ENCODE assay signal across 8 mouse cellular contexts in the genomic region with DNA sequence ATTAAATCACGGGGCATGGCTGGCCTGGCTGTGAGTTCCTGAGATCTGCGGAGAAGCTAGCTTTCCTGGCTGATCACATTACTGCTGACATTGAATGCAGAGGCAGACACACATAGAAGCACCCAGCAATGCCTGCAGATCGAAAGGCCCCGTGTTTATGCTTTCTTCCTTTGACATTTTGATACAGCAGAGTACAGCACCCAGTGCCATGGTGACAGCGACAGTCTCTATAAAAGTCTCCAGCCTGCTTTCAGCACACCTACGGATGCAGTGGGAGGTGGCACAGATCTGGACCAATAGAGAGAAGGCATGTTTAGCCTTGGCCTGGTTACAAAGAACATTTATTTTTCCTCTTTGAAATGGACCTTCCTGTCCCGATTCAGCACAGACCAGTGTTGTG.
A peak's percentile ranks its signal among the peaks of the same experiment; 100 is the strongest.
DNase-seq lines count a peak whose midpoint lies in the region; ATAC-seq lines count a peak whose summit lies in the region.

No protein-coding gene starts in this region.

- H3K4me1 ChIP-seq in hindbrain, embryonic 16.5 days (ENCODE audit: control insufficient read depth, insufficient read depth, low read depth, low read length), result peaks cover 25% of the 10 kb centered on the region
- H3K4me1 ChIP-seq in liver, embryonic 12.5 days, result peaks cover 46% of the 10 kb centered on the region

- H3K9ac ChIP-seq in hindbrain, embryonic 16.5 days (ENCODE audit: low read depth, low read length), result peak overlapping the region; percentile 1; the same call in 1 of the 2 replicates
- peak overlapping the region; percentile 78 for H3K9ac ChIP-seq in liver, embryonic 12.5 days

- no peaks in the 10 kb centered on the region for H3K27me3 ChIP-seq in hindbrain, embryonic 16.5 days (replicated peaks; ENCODE audit: control insufficient read depth, insufficient read depth, low read length)
- no peaks in the 10 kb centered on the region; the same call in 1 of the 2 replicates for H3K27me3 ChIP-seq in liver, embryonic 12.5 days (replicated peaks)

- H3K4me2 ChIP-seq in hindbrain, embryonic 16.5 days (ENCODE audit: low read length), result no peak overlapping the region
- H3K4me2 ChIP-seq in liver, embryonic 12.5 days, result peak overlapping the region; percentile 64

- no peak overlapping the region for H3K4me3 ChIP-seq in hindbrain, embryonic 16.5 days (ENCODE audit: low read length)
- H3K4me3 ChIP-seq in liver, embryonic 12.5 days, result no peak overlapping the region

- H3K9me3 ChIP-seq in hindbrain, embryonic 16.5 days (ENCODE audit: control insufficient read depth, low read length), result peaks cover 3% of the 10 kb centered on the region; the same call in 1 of the 2 replicates
- peaks cover 11% of the 10 kb centered on the region; the same call in 1 of the 2 replicates for H3K9me3 ChIP-seq in liver, embryonic 12.5 days (replicated peaks)

- H3K27ac ChIP-seq in hindbrain, embryonic 16.5 days (ENCODE audit: low read depth, low read length), result peak overlapping the region; percentile 81
- peak overlapping the region; percentile 100 for H3K27ac ChIP-seq in liver, embryonic 12.5 days

- ATAC-seq in CD4-positive, CD25-positive, alpha-beta regulatory T cell, adult 4 months, result no peak
- peak; percentile 69 for ATAC-seq in hindbrain, embryonic 16.5 days
- ATAC-seq in liver, embryonic 12.5 days, result no peak

- 50% methylated on average over 7 of the region's 7 CpGs for WGBS in hindbrain, embryonic 16.5 days
- 84% methylated on average over 7 of the region's 7 CpGs for WGBS in liver, embryonic 12.5 days (ENCODE audit: insufficient replicate concordance)

- DNase-seq in CD4-positive, CD25-positive, alpha-beta regulatory T cell, adult 2 months (ENCODE audit: low read depth, low spot score), result peak; percentile 13
- DNase-seq in retina, postnatal 7 days (ENCODE audit: low read depth, low spot score), result peak; percentile 11
- DNase-seq in retina, postnatal 1 day, result no peak
- no peak for DNase-seq in spleen, postnatal 4 days (ENCODE audit: low spot score in 2 of 2)
- DNase-seq in thymus, postnatal 36 days, result no peak

- no peaks in the 10 kb centered on the region for H3K36me3 ChIP-seq in hindbrain, embryonic 16.5 days (ENCODE audit: control insufficient read depth, insufficient read depth, low read length)
- H3K36me3 ChIP-seq in liver, embryonic 12.5 days, result no peaks in the 10 kb centered on the region

Comparison
In these comparisons a context has a peak if more than half of its experiments do, and no peak if none do; other contexts are left out.
1. DNase-seq: peak in CD4-positive, CD25-positive, alpha-beta regulatory T cell, adult 2 months (single experiment) and retina, postnatal 7 days (single experiment); none in retina, postnatal 1 day (single experiment), spleen, postnatal 4 days (0 of 2) and thymus, postnatal 36 days (0 of 2).